Mouse (Mus musculus): ENCODE data around the gene Oasl1. TPM values are rescaled to one million over a fixed set of nuclear protein-coding genes. Genes with fewer than 3 reads are reported as not detected.

Oasl1 gene
- polyA plus RNA-seq, 1 experiment from 2014 or later, result not detected

- Histone ChIP-seq H3K9ac (ENCODE audit: low read depth, low read length) (no peak overlapping the region), H3K4me2 (ENCODE audit: low read length) (no peak overlapping the region), H3K27me3 (ENCODE audit: control insufficient read depth, insufficient read depth, low read depth, low read length) (no peaks in the 10 kb centered on the region), H3K4me1 (ENCODE audit: control insufficient read depth, insufficient read depth, low read length) (no peaks in the 10 kb centered on the region), H3K4me3 (ENCODE audit: low read depth, low read length) (no peak overlapping the region), H3K36me3 (ENCODE audit: control insufficient read depth, insufficient read depth, low read length) (peaks cover 4% of the 10 kb centered on the region; the same call in 1 of the 2 replicates), H3K27ac (ENCODE audit: low read length) (no peak overlapping the region), H3K9me3 (replicated peaks; ENCODE audit: control insufficient read depth, low read length, poor library complexity, severe bottlenecking) (no peaks in the 10 kb centered on the region)
- no peak for ATAC-seq
- WGBS, result 88% methylated on average over 14 of the region's 14 CpGs
These were observed 30.3 kb downstream of the Oasl1 start for GRCm38 (mm10) chr5:114953326-114953725.

GRCm38 (mm10) chr5:114958069-114958468, 35.0 kb downstream of the Oasl1 start:
- H3K4me3 ChIP-seq (ENCODE audit: low read depth, low read length), result no peak overlapping the region
- H3K4me1 ChIP-seq (ENCODE audit: control insufficient read depth, insufficient read depth, low read length), result no peaks in the 10 kb centered on the region
- no peak overlapping the region for H3K9ac ChIP-seq (ENCODE audit: low read depth, low read length)
- H3K9me3 ChIP-seq (replicated peaks; ENCODE audit: control insufficient read depth, low read length, poor library complexity, severe bottlenecking), result no peaks in the 10 kb centered on the region
- WGBS, result 86% methylated on average over 5 of the region's 5 CpGs
- ATAC-seq, result no peak
- H3K27ac ChIP-seq (ENCODE audit: low read length), result no peak overlapping the region
- H3K27me3 ChIP-seq (ENCODE audit: control insufficient read depth, insufficient read depth, low read depth, low read length), result no peaks in the 10 kb centered on the region
- no peak overlapping the region for H3K4me2 ChIP-seq (ENCODE audit: low read length)
- H3K36me3 ChIP-seq (ENCODE audit: control insufficient read depth, insufficient read depth, low read length), result no peaks in the 10 kb centered on the region

- WGBS, result 40% methylated on average over 4 of the region's 4 CpGs
- Histone ChIP-seq H3K36me3 (ENCODE audit: control insufficient read depth, insufficient read depth, low read length) (no peaks in the 10 kb centered on the region), H3K9ac (ENCODE audit: low read depth, low read length) (no peak overlapping the region), H3K27me3 (ENCODE audit: control insufficient read depth, insufficient read depth, low read depth, low read length) (no peaks in the 10 kb centered on the region), H3K4me2 (ENCODE audit: low read length) (no peak overlapping the region), H3K27ac (ENCODE audit: low read length) (no peak overlapping the region), H3K9me3 (replicated peaks; ENCODE audit: control insufficient read depth, low read length, poor library complexity, severe bottlenecking) (no peaks in the 10 kb centered on the region), H3K4me1 (ENCODE audit: control insufficient read depth, insufficient read depth, low read length) (no peaks in the 10 kb centered on the region), H3K4me3 (ENCODE audit: low read depth, low read length) (no peak overlapping the region)
- ATAC-seq, result no peak
These were observed 38.7 kb downstream of the Oasl1 start for GRCm38 (mm10) chr5:114961590-114962360.

- Histone ChIP-seq H3K27me3 (ENCODE audit: control insufficient read depth, insufficient read depth, low read depth, low read length) (no peaks in the 10 kb centered on the region), H3K9ac (ENCODE audit: low read depth, low read length) (no peak overlapping the region), H3K9me3 (replicated peaks; ENCODE audit: control insufficient read depth, low read length, poor library complexity, severe bottlenecking) (no peaks in the 10 kb centered on the region), H3K4me2 (ENCODE audit: low read length) (no peak overlapping the region), H3K36me3 (ENCODE audit: control insufficient read depth, insufficient read depth, low read length) (no peaks in the 10 kb centered on the region), H3K4me1 (ENCODE audit: control insufficient read depth, insufficient read depth, low read length) (no peaks in the 10 kb centered on the region), H3K4me3 (ENCODE audit: low read depth, low read length) (no peak overlapping the region), H3K27ac (ENCODE audit: low read length) (no peak overlapping the region)
- no peak for ATAC-seq
- WGBS, result 78% methylated on average over 7 of the region's 7 CpGs
These were observed 41.4 kb downstream of the Oasl1 start for GRCm38 (mm10) chr5:114964315-114964966.

- H3K4me2 ChIP-seq (ENCODE audit: low read length), result no peak overlapping the region
- no peaks in the 10 kb centered on the region for H3K36me3 ChIP-seq (ENCODE audit: control insufficient read depth, insufficient read depth, low read length)
- H3K27ac ChIP-seq (ENCODE audit: low read length), result no peak overlapping the region
- ATAC-seq, result no peak
- no peaks in the 10 kb centered on the region for H3K4me1 ChIP-seq (ENCODE audit: control insufficient read depth, insufficient read depth, low read length)
- 72% methylated on average over 17 of the region's 17 CpGs for WGBS
- no peaks in the 10 kb centered on the region for H3K9me3 ChIP-seq (replicated peaks; ENCODE audit: control insufficient read depth, low read length, poor library complexity, severe bottlenecking)
- H3K9ac ChIP-seq (ENCODE audit: low read depth, low read length), result no peak overlapping the region
- no peaks in the 10 kb centered on the region for H3K27me3 ChIP-seq (ENCODE audit: control insufficient read depth, insufficient read depth, low read depth, low read length)
- H3K4me3 ChIP-seq (ENCODE audit: low read depth, low read length), result no peak overlapping the region
These were observed 42.2 kb downstream of the Oasl1 start for GRCm38 (mm10) chr5:114964967-114965898.

GRCm38 (mm10) chr5:114967523-114968268, 44.7 kb downstream of the Oasl1 start:
- no peak for ATAC-seq
- no peak overlapping the region for H3K9ac ChIP-seq (ENCODE audit: low read depth, low read length)
- no peak overlapping the region for H3K27ac ChIP-seq (ENCODE audit: low read length)
- WGBS, result 44% methylated on average over 14 of the region's 14 CpGs
- H3K27me3 ChIP-seq (ENCODE audit: control insufficient read depth, insufficient read depth, low read depth, low read length), result no peaks in the 10 kb centered on the region
- no peaks in the 10 kb centered on the region for H3K4me1 ChIP-seq (ENCODE audit: control insufficient read depth, insufficient read depth, low read length)
- H3K4me2 ChIP-seq (ENCODE audit: low read length), result no peak overlapping the region
- H3K36me3 ChIP-seq (ENCODE audit: control insufficient read depth, insufficient read depth, low read length), result no peaks in the 10 kb centered on the region
- no peaks in the 10 kb centered on the region for H3K9me3 ChIP-seq (replicated peaks; ENCODE audit: control insufficient read depth, low read length, poor library complexity, severe bottlenecking)
- no peak overlapping the region for H3K4me3 ChIP-seq (ENCODE audit: low read depth, low read length)

- Histone ChIP-seq H3K9me3 (replicated peaks; ENCODE audit: control insufficient read depth, low read length, poor library complexity, severe bottlenecking) (no peaks in the 10 kb centered on the region), H3K27ac (ENCODE audit: low read length) (no peak overlapping the region), H3K36me3 (ENCODE audit: control insufficient read depth, insufficient read depth, low read length) (no peaks in the 10 kb centered on the region), H3K27me3 (ENCODE audit: control insufficient read depth, insufficient read depth, low read depth, low read length) (no peaks in the 10 kb centered on the region), H3K4me1 (ENCODE audit: control insufficient read depth, insufficient read depth, low read length) (no peaks in the 10 kb centered on the region), H3K4me2 (ENCODE audit: low read length) (no peak overlapping the region), H3K9ac (ENCODE audit: low read depth, low read length) (no peak overlapping the region), H3K4me3 (ENCODE audit: low read depth, low read length) (no peak overlapping the region)
- WGBS, result 13% methylated on average over 7 of the region's 7 CpGs
- no peak for ATAC-seq
These were observed 45.6 kb downstream of the Oasl1 start for GRCm38 (mm10) chr5:114968651-114969050.

GRCm38 (mm10) chr5:114969064-114969463, 46.0 kb downstream of the Oasl1 start:
- H3K4me1 ChIP-seq (ENCODE audit: control insufficient read depth, insufficient read depth, low read length), result no peaks in the 10 kb centered on the region
- no peak overlapping the region for H3K4me3 ChIP-seq (ENCODE audit: low read depth, low read length)
- no peak overlapping the region for H3K9ac ChIP-seq (ENCODE audit: low read depth, low read length)
- no peak for ATAC-seq
- H3K27ac ChIP-seq (ENCODE audit: low read length), result no peak overlapping the region
- H3K4me2 ChIP-seq (ENCODE audit: low read length), result no peak overlapping the region
- no peaks in the 10 kb centered on the region for H3K9me3 ChIP-seq (replicated peaks; ENCODE audit: control insufficient read depth, low read length, poor library complexity, severe bottlenecking)
- 13% methylated on average over 4 of the region's 4 CpGs for WGBS
- no peaks in the 10 kb centered on the region for H3K36me3 ChIP-seq (ENCODE audit: control insufficient read depth, insufficient read depth, low read length)
- H3K27me3 ChIP-seq (ENCODE audit: control insufficient read depth, insufficient read depth, low read depth, low read length), result no peaks in the 10 kb centered on the region
